Mouse (Mus musculus): Measurements from ENCODE around the gene Rap2b. TPM values are rescaled to one million over a fixed set of nuclear protein-coding genes. Genes with fewer than 3 reads are reported as not detected.

The Rap2b gene
- polyA plus RNA-seq (2015; fragmentation: Illumina TruSeq; extraction: RNeasy Lipid Tissue Mini Kit (QIAGEN cat#74804); ENCODE audit: insufficient read depth, low read depth, low replicate concordance) = 1.5 TPM

GRCm38 (mm10) chr3:61361338-61361737 lies at the start of gene Rap2b:
Rap2b (plus strand) TSS chr3:61361638.

GRCm38 (mm10) chr3:61365779-61366373 lies 4.4 kb downstream of the Rap2b start, which contains the start of gene B430305J03Rik:
B430305J03Rik (minus strand) TSS chr3:61365951.

Other genes starting within 250 kb of the Rap2b start
- gene B430305J03Rik, start 4.3 kb downstream of the Rap2b start, polyA plus RNA-seq (2015; fragmentation: Illumina TruSeq; extraction: RNeasy Lipid Tissue Mini Kit (QIAGEN cat#74804); ENCODE audit: insufficient read depth, low read depth, low replicate concordance) = not detected